Mouse (Mus musculus) ES-E14 (cell line): ENCODE measurements around the gene Tmem128.

ENCODE experiments used
- HCFC1 ChIP-seq: IDR thresholded peaks from 2 replicates; pipeline ENCODE4 v1.6.1; 2012; ENCODE audit warnings: low read length, inconsistent platforms, borderline replicate concordance; ENCODE audit not compliant: insufficient read depth
- ZC3H11A ChIP-seq: IDR thresholded peaks from 2 replicates; pipeline ENCODE4 v1.6.1; 2012; ENCODE audit warnings: low read depth, mild to moderate bottlenecking, inconsistent platforms, low read length, borderline replicate concordance

DNA sequence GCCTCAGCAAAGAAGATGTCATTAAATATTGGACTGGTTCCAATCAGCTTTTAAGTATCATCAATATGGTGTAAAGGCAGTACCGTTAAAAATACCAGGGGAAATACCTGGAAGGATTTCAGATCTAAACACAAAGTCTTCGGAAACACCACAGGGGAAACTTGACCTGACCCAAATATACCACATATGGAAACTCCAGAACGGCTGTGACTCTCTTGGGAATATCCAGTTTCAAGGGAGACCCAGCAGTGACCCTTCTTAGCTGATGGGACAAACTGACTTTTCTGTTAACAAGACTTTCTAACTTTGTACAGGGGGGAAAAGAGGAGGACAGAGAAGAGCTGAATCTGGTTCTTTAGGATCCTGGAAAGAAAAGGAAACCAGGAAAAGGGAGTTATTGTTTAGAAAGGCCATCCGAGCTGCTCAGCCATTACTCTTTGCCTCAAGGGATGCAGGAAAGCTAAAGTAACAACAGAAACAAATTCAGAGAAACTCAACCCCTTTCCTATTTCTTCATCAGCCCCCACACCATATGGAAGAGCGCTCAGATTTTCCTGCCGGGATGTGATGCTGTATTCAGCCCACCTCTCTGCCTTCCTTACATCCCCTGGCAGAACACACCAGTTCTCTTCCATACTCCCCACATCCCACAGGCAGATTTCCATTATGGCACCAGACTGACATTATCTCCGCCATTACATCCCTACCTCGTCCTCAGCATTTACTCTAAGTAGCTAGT lies 1.8 kb upstream of the Tmem128 start:
- TF ChIP-seq HCFC1 (no peak), ZC3H11A (no peak)
